Mouse (Mus musculus): Measurements from ENCODE around the gene Rnaseh2a. TPM values are rescaled to one million over a fixed set of nuclear protein-coding genes. Genes with fewer than 3 reads are reported as not detected.
A peak's percentile ranks its signal among the peaks of the same experiment; 100 is the strongest.

Gene Rnaseh2a
- polyA plus RNA-seq, 1 experiment from 2014 or later = 80.1 TPM

GRCm38 (mm10) chr8:84915269-84915668 is 54.3 kb downstream of the Rnaseh2a start:
- Histone ChIP-seq H3K9ac (ENCODE audit: low read length) (no peak overlapping the region), H3K36me3 (ENCODE audit: control insufficient read depth, insufficient read depth, low read length) (no peaks in the 10 kb centered on the region), H3K9me3 (ENCODE audit: control insufficient read depth, low read length) (no peaks in the 10 kb centered on the region), H3K27ac (replicated peaks) (no peak overlapping the region), H3K4me1 (replicated peaks; ENCODE audit: control insufficient read depth, insufficient read depth) (0 out of 2 replicates have a peak, but pooled peaks cover 3% of the 10 kb centered on the region), H3K27me3 (ENCODE audit: control insufficient read depth, insufficient read depth, low read length) (no peaks in the 10 kb centered on the region), H3K4me2 (replicated peaks; ENCODE audit: low read depth) (no peak overlapping the region), H3K4me3 (ENCODE audit: low read depth, low read length) (no peak overlapping the region)
- 68% methylated on average over 8 of the region's 8 CpGs for WGBS
- no peak for TF ChIP-seq CTCF (IDR thresholded peaks at IDR 0.05; ENCODE audit: low read depth)
- no peak for TF ChIP-seq EP300 (optimal IDR thresholded peaks at IDR 0.05)
- ATAC-seq (ENCODE audit: low FRiP score, low TSS enrichment) (0 out of 2 replicates have a peak, but pooled peaks have one; percentile 30), DNase-seq (ENCODE audit: low spot score) (no peak)

DNA sequence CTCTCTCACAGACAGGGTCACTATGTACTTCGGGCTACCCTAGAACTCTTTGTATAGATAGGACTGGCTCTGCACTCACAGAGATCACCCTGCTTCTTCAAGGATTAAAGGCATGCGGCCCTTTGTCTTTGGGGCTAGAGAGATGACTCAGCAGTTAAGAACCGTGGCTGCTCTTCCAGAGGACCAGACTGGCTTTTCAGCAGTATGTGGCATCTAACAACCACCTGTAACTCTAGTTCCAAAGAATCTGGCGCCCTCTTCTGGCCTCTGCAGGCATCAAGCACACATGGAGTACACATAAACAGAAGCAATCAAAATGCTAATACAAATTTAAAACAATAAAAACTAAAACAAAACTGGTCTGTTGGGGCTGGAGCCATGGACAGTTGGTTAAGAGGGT is 55.6 kb downstream of the Rnaseh2a start:
- Histone ChIP-seq H3K4me3 (ENCODE audit: low read depth, low read length) (no peak overlapping the region), H3K27me3 (ENCODE audit: control insufficient read depth, insufficient read depth, low read length) (no peaks in the 10 kb centered on the region), H3K36me3 (ENCODE audit: control insufficient read depth, insufficient read depth, low read length) (no peaks in the 10 kb centered on the region), H3K9me3 (ENCODE audit: control insufficient read depth, low read length) (no peaks in the 10 kb centered on the region), H3K4me1 (replicated peaks; ENCODE audit: control insufficient read depth, insufficient read depth) (0 out of 2 replicates have a peak, but pooled peaks cover 3% of the 10 kb centered on the region), H3K9ac (ENCODE audit: low read length) (no peak overlapping the region), H3K27ac (replicated peaks) (no peak overlapping the region), H3K4me2 (replicated peaks; ENCODE audit: low read depth) (peak overlapping the region; percentile 65; the same call in 1 of the 2 replicates)
- peak; percentile 68 for DNase-seq (ENCODE audit: low spot score)
- 27% methylated on average over 4 of the region's 4 CpGs for WGBS
- peak; percentile 63 for TF ChIP-seq CTCF (IDR thresholded peaks at IDR 0.05; ENCODE audit: low read depth)
- TF ChIP-seq EP300 (optimal IDR thresholded peaks at IDR 0.05) = no peak
- 0 out of 2 replicates have a peak, but pooled peaks have one; percentile 6 for ATAC-seq (ENCODE audit: low FRiP score, low TSS enrichment)

DNA sequence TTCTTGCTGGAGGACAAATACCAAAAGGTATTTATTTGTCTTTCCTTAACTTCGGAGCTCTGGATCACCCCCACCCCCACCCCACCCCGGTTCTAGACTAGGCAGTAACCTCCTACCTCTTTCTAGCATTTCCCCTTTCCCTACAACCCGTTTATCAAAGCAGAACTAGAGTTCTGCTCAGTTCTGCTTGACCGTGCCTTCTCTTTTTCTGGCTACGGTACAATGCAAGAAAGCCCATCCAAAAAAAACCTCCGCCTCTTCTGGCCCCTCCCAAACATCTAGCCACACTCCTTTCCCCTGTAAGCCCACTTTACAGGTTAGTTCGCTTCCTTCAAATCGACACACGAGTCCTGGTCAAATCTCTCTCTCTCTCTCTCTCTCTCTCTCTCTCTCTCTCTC is 56.1 kb downstream of the Rnaseh2a start:
- DNase-seq (ENCODE audit: low spot score) (no peak), ATAC-seq (ENCODE audit: low FRiP score, low TSS enrichment) (no peak)
- 10% methylated on average over 9 of the region's 9 CpGs for WGBS
- Histone ChIP-seq H3K27me3 (ENCODE audit: control insufficient read depth, insufficient read depth, low read length) (no peaks in the 10 kb centered on the region), H3K27ac (replicated peaks) (no peak overlapping the region), H3K9ac (ENCODE audit: low read length) (peak overlapping the region; percentile 51), H3K9me3 (ENCODE audit: control insufficient read depth, low read length) (no peaks in the 10 kb centered on the region), H3K4me3 (ENCODE audit: low read depth, low read length) (peak overlapping the region; percentile 40), H3K4me1 (replicated peaks; ENCODE audit: control insufficient read depth, insufficient read depth) (0 out of 2 replicates have a peak, but pooled peaks cover 3% of the 10 kb centered on the region), H3K4me2 (replicated peaks; ENCODE audit: low read depth) (peak overlapping the region; percentile 65), H3K36me3 (ENCODE audit: control insufficient read depth, insufficient read depth, low read length) (no peaks in the 10 kb centered on the region)
- TF ChIP-seq CTCF (IDR thresholded peaks at IDR 0.05; ENCODE audit: low read depth) = no peak
- no peak for TF ChIP-seq EP300 (optimal IDR thresholded peaks at IDR 0.05)

DNA sequence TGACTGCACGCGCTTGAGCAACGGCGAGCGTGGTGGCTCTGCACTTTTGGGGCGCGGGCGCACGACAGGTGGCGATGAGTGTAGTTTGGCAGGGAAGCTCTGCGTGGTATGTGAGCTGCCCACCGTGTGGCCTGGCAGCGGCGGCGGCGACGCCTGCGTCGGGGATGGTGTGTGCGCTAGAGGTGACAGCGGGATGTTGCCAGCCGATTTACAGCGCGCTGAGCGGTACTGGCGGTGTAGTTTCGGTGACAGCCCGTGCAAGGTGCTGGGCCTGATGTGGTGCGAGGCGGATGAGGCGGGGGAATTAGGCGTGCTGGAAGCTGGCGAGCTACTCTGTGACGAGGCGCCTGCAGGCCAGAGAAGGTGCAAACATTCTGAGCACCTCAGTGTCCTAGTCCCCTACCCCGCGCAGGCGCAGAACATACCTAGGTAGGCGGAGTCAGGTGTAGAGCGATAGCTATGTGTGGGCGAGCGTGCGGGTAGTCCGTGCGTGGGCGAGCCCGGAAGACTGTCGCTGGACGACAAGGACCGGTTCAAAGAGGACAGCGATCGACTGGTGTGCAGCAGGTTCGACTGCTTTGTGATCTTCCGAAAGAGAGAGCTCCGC is 56.6 kb downstream of the Rnaseh2a start:
- H3K27ac ChIP-seq (replicated peaks) = no peak overlapping the region
- DNase-seq (ENCODE audit: low spot score) (peak; percentile 83), ATAC-seq (ENCODE audit: low FRiP score, low TSS enrichment) (peak; percentile 63)
- H3K9me3 ChIP-seq (ENCODE audit: control insufficient read depth, low read length) = no peaks in the 10 kb centered on the region
- 1% methylated on average over 55 of the region's 55 CpGs for WGBS
- H3K4me1 ChIP-seq (replicated peaks; ENCODE audit: control insufficient read depth, insufficient read depth) = 0 out of 2 replicates have a peak, but pooled peaks cover 3% of the 10 kb centered on the region
- TF ChIP-seq EP300 (optimal IDR thresholded peaks at IDR 0.05) (no peak), CTCF (IDR thresholded peaks at IDR 0.05; ENCODE audit: low read depth) (no peak; the same call in 1 of the 2 replicates)
- peak overlapping the region; percentile 51 for H3K9ac ChIP-seq (ENCODE audit: low read length)
- no peaks in the 10 kb centered on the region for H3K27me3 ChIP-seq (ENCODE audit: control insufficient read depth, insufficient read depth, low read length)
- H3K4me3 ChIP-seq (ENCODE audit: low read depth, low read length) = peak overlapping the region; percentile 40
- H3K36me3 ChIP-seq (ENCODE audit: control insufficient read depth, insufficient read depth, low read length) = no peaks in the 10 kb centered on the region
- H3K4me2 ChIP-seq (replicated peaks; ENCODE audit: low read depth) = peak overlapping the region; percentile 65

GRCm38 (mm10) chr8:84912391-84912790 is 57.2 kb downstream of the Rnaseh2a start:
- no peak for DNase-seq (ENCODE audit: low spot score)
- H3K9ac ChIP-seq (ENCODE audit: low read length) = no peak overlapping the region
- WGBS = 25% methylated on average over 27 of the region's 27 CpGs
- H3K4me2 ChIP-seq (replicated peaks; ENCODE audit: low read depth) = peak overlapping the region; percentile 65
- no peaks in the 10 kb centered on the region for H3K36me3 ChIP-seq (ENCODE audit: control insufficient read depth, insufficient read depth, low read length)
- H3K4me3 ChIP-seq (ENCODE audit: low read depth, low read length) = peak overlapping the region; percentile 40; the same call in 1 of the 2 replicates
- H3K27ac ChIP-seq (replicated peaks) = no peak overlapping the region
- H3K27me3 ChIP-seq (ENCODE audit: control insufficient read depth, insufficient read depth, low read length) = no peaks in the 10 kb centered on the region
- 0 out of 2 replicates have a peak, but pooled peaks cover 3% of the 10 kb centered on the region for H3K4me1 ChIP-seq (replicated peaks; ENCODE audit: control insufficient read depth, insufficient read depth)
- no peaks in the 10 kb centered on the region for H3K9me3 ChIP-seq (ENCODE audit: control insufficient read depth, low read length)
- no peak for TF ChIP-seq EP300 (optimal IDR thresholded peaks at IDR 0.05)
- TF ChIP-seq CTCF (IDR thresholded peaks at IDR 0.05; ENCODE audit: low read depth) = no peak
- no peak; the same call in 1 of the 2 replicates for ATAC-seq (ENCODE audit: low FRiP score, low TSS enrichment)

DNA sequence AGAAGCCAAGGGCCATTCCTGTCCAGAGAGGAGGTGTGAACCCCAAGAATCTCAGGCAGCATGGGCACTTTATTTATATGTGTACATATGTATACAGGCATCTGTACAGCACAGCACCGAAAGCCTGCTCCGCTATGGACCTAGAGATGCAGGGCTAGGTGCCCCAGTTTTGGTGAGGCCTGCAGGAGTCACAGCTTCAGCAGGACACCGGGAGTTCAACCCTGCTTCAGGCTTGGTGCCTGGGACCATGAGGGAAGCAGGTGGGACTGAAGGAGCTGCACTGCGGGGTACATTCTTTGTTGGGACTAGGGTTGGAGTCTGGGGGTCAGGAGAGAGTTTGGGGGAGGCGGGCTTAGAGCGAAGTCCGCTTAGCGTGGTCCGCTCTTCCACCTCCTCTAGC is 57.7 kb downstream of the Rnaseh2a start:
- no peak overlapping the region for H3K9ac ChIP-seq (ENCODE audit: low read length)
- H3K4me1 ChIP-seq (replicated peaks; ENCODE audit: control insufficient read depth, insufficient read depth) = 0 out of 2 replicates have a peak, but pooled peaks cover 3% of the 10 kb centered on the region
- no peak overlapping the region for H3K27ac ChIP-seq (replicated peaks)
- no peaks in the 10 kb centered on the region for H3K9me3 ChIP-seq (ENCODE audit: control insufficient read depth, low read length)
- WGBS = 87% methylated on average over 9 of the region's 9 CpGs
- H3K27me3 ChIP-seq (ENCODE audit: control insufficient read depth, insufficient read depth, low read length) = no peaks in the 10 kb centered on the region
- ATAC-seq (ENCODE audit: low FRiP score, low TSS enrichment) (no peak), DNase-seq (ENCODE audit: low spot score) (no peak)
- no peaks in the 10 kb centered on the region for H3K36me3 ChIP-seq (ENCODE audit: control insufficient read depth, insufficient read depth, low read length)
- TF ChIP-seq CTCF (IDR thresholded peaks at IDR 0.05; ENCODE audit: low read depth) (no peak), EP300 (optimal IDR thresholded peaks at IDR 0.05) (no peak)
- no peak overlapping the region for H3K4me2 ChIP-seq (replicated peaks; ENCODE audit: low read depth)
- no peak overlapping the region for H3K4me3 ChIP-seq (ENCODE audit: low read depth, low read length)
